Mouse (Mus musculus) stomach, postnatal 0 days (tissue): ENCODE results near the gene Ptprn2.

Experiments used
- CTCF ChIP-seq: IDR thresholded peaks from 2 replicates; pipeline ENCODE4 v1.5.1; 2016; ENCODE audit warnings: antibody characterized with exemption, low read depth, mild to moderate bottlenecking, moderate library complexity
- EP300 ChIP-seq: optimal IDR thresholded peaks from 2 replicates; pipeline ENCODE3; 2016; ENCODE audit warnings: antibody characterized with exemption

DNA sequence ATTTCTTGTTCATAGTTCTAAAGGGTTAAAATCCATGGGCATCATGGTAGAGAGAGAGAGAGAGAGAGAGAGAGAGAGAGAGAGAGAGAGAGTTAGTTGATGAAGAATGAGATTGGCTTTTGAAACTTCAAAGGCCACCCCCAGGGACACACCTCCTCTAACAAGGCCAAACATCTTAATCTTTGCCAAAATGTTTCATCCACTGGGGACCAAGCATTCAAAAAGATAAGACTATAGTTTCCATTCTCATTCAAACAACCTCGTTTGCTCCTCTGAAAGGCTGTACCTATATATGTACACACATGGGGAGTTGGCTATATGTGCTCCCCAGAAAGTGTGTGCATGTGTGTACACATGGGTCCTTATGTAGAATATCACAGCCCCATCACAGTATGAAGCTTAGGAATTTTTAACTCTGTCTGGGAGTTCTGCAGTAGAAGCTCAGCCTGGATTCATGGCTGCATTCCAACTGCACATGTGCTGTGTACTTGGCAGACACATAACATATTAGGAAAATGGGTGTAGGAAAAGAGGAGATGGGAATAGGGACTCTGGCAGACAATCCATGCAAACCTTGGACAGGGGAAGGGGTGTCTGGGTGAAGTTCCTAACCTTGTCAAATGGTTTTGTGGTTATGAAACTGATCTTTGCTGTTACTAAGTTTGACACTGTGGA, 600.3 kb downstream of the Ptprn2 start:
- TF ChIP-seq CTCF (no peak), EP300 (no peak)
